Mouse (Mus musculus) myocyte (in vitro differentiated cells): ENCODE data around the gene Npy1r. TPM values are rescaled to one million over a fixed set of nuclear protein-coding genes. Genes with fewer than 3 reads are reported as not detected.

ENCODE experiments used
- H3K27me3 ChIP-seq: one replicate; pipeline ENCODE4 v1.6.1; 2011; ENCODE audit not compliant: control insufficient read depth, insufficient read depth, insufficient read length
- H3K36me3 ChIP-seq: one replicate; pipeline ENCODE4 v1.6.1; 2011; ENCODE audit not compliant: control insufficient read depth, insufficient read depth
- H3K4me2 ChIP-seq: one replicate; pipeline ENCODE4 v1.6.1; 2011; ENCODE audit warnings: low read depth, control low read depth
- H3K4me3 ChIP-seq: one replicate; pipeline ENCODE4 v1.5.1; 2011; ENCODE audit warnings: mild to moderate bottlenecking, control low read depth, moderate library complexity
- H3K79me2 ChIP-seq: one replicate; pipeline ENCODE4 v1.6.1; 2011; ENCODE audit not compliant: control insufficient read depth, insufficient read depth
- H3ac ChIP-seq: one replicate; pipeline ENCODE4 v1.6.1; 2011; ENCODE audit not compliant: control insufficient read depth, insufficient read length
- CEBPB ChIP-seq: IDR thresholded peaks from 2 replicates; pipeline ENCODE4 v1.6.1; 2011; ENCODE audit warnings: mild to moderate bottlenecking, moderate library complexity; ENCODE audit not compliant: poor library complexity, insufficient read depth, severe bottlenecking
- E2F4 ChIP-seq: IDR thresholded peaks from one replicate; pipeline ENCODE4 v1.6.1; 2011; ENCODE audit warnings: mild to moderate bottlenecking, control low read depth, moderate library complexity; ENCODE audit not compliant: insufficient read depth
- MAX ChIP-seq: IDR thresholded peaks from one replicate; pipeline ENCODE4 v1.6.1; 2011; ENCODE audit warnings: low read depth, mild to moderate bottlenecking, control low read depth
- MYOD1 ChIP-seq, 3 experiments: IDR thresholded peaks; one replicate each; pipeline ENCODE4 v1.6.1; 2011; ENCODE audit warnings: control low read depth in 2 of 3, low read depth in 2 of 3, mild to moderate bottlenecking in 2 of 3, moderate library complexity in 1 of 3; ENCODE audit not compliant: insufficient read length in 2 of 3, control insufficient read depth in 1 of 3
- MYOG ChIP-seq, 3 experiments: IDR thresholded peaks; one replicate each; pipeline ENCODE4 v1.6.1; 2011; ENCODE audit warnings: control low read depth in 2 of 3, low read depth in 2 of 3, mild to moderate bottlenecking in 2 of 3; ENCODE audit not compliant: insufficient read length in 2 of 3, control insufficient read depth in 1 of 3, insufficient read depth in 1 of 3
- POLR2A ChIP-seq: IDR thresholded peaks from one replicate; pipeline ENCODE4 v1.6.1; 2011; ENCODE audit warnings: low read depth, mild to moderate bottlenecking, control low read depth, moderate library complexity; ENCODE audit not compliant: insufficient read length
- POLR2AphosphoS2 ChIP-seq: IDR thresholded peaks from one replicate; pipeline ENCODE4 v1.6.1; 2011; ENCODE audit warnings: low read depth, control low read depth; ENCODE audit not compliant: insufficient read length
- REST ChIP-seq: IDR thresholded peaks from one replicate; pipeline ENCODE4 v1.6.1; 2011; ENCODE audit warnings: mild to moderate bottlenecking, control low read depth, moderate library complexity; ENCODE audit not compliant: insufficient read depth, insufficient read length
- SRF ChIP-seq: IDR thresholded peaks from one replicate; pipeline ENCODE4 v1.6.1; 2011; ENCODE audit warnings: low read depth; ENCODE audit not compliant: control insufficient read depth, insufficient read length
- TCF12 ChIP-seq: IDR thresholded peaks from one replicate; pipeline ENCODE4 v1.6.1; 2011; ENCODE audit warnings: mild to moderate bottlenecking, control low read depth; ENCODE audit not compliant: poor library complexity, insufficient read depth, severe bottlenecking
- TCF3 ChIP-seq: IDR thresholded peaks from one replicate; pipeline ENCODE4 v1.6.1; 2011; ENCODE audit warnings: low read depth, control low read depth; ENCODE audit not compliant: insufficient read length
- USF1 ChIP-seq: IDR thresholded peaks from one replicate; pipeline ENCODE4 v1.6.1; 2011; ENCODE audit warnings: low read depth, mild to moderate bottlenecking, control low read depth, moderate library complexity
- polyA plus RNA-seq: library from polyadenylated mRNA; unstranded; fragments of >200 nt; fragmentation: generic; extraction: Trizol; gene quantifications from one replicate; pipeline ENCODE4 v1.2.1, GENCODE M21; 2012; ENCODE audit warnings: missing spikeins

Gene Npy1r
- polyA plus RNA-seq, 1 experiment: not detected

DNA sequence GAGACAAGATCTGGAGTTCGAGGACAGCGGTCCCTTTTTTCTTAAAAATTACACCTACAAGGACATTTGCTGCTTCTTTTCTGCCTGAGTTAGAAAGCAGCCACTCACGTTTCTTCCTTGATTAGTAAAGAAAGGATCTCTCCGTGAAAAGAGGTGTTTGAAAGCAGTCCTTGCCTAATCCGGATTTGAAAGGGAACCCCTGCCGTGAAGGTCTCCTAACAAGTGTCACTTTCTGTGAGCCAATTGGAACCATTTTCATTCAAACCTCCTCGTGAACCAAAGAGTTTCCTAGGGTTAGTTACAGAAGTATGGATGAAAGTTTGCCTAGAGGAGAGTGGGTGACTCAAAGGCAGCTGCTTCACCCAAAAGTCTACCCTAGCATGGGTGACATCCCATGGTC, 32.5 kb downstream of the Npy1r start:
- Histone ChIP-seq H3K4me2 (no peak overlapping the region), H3ac (no peak overlapping the region), H3K4me3 (no peak overlapping the region), H3K36me3 (no peaks in the 10 kb centered on the region), H3K27me3 (no peaks in the 10 kb centered on the region), H3K79me2 (no peaks in the 10 kb centered on the region)
- TF ChIP-seq MAX: no peak
- TF ChIP-seq USF1: no peak
- no peak for TF ChIP-seq MYOG (IDR thresholded peaks at IDR 0.05; ENCODE audit: control insufficient read depth in 1 of 3, insufficient read depth in 1 of 3, insufficient read length in 2 of 3, low read depth in 2 of 3)
- TF ChIP-seq TCF3: no peak
- TF ChIP-seq TCF12: no peak
- TF ChIP-seq POLR2AphosphoS2: no peak
- no peak for TF ChIP-seq POLR2A
- TF ChIP-seq MYOD1 (IDR thresholded peaks at IDR 0.05; ENCODE audit: control insufficient read depth in 1 of 3, insufficient read length in 2 of 3, low read depth in 2 of 3): no peak
- TF ChIP-seq E2F4: no peak

DNA sequence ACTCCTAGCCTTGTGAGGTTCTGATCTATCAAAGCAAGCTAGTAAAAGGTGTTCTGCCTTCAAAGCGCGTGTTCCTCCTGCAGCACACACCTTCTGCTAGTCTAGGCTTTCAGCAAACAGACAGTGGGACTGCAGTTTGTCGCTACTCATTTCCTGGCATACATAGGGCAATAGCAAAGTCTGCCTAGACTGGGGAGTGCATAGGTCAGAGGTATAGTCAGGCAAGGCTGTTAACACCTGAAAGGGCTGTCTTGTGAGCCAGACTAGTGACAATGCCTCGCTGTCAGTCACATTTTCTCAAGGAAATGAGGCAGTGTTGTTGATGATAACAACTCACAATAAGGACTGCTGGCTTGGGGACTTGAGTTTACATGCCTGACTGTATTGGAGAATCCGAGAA, 35.0 kb downstream of the Npy1r start:
- Histone ChIP-seq H3K36me3 (no peaks in the 10 kb centered on the region), H3K79me2 (no peaks in the 10 kb centered on the region), H3K4me2 (no peak overlapping the region), H3K27me3 (no peaks in the 10 kb centered on the region), H3K4me3 (no peak overlapping the region), H3ac (no peak overlapping the region)
- TF ChIP-seq SRF: no peak

DNA sequence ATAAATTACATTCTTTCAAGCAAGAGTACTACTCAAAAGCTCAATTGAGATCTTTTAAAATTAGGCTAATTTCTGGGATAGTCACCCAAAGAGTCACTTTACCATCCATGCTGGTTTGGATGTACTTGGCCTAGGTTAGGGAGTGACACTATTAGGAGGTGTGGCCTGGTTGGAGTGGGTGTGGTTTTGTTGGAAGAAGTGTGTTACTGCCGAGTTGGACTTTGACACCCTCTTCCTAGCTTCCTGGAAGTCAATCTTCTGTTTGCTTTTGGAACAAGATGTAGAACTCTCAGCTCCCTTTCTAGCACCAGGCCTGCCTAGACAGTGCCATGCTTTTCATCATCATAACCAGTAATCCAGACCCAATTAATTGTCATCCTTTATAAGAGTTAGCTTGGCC, 45.4 kb downstream of the Npy1r start:
- H3K4me3 ChIP-seq: no peak overlapping the region
- no peaks in the 10 kb centered on the region for H3K27me3 ChIP-seq
- TF ChIP-seq REST: no peak
- TF ChIP-seq TCF3: no peak
- no peak for TF ChIP-seq CEBPB
- no peak for TF ChIP-seq POLR2AphosphoS2
- no peak for TF ChIP-seq SRF
- TF ChIP-seq MYOD1 (IDR thresholded peaks at IDR 0.05; ENCODE audit: control insufficient read depth in 1 of 3, insufficient read length in 2 of 3, low read depth in 2 of 3): no peak
- TF ChIP-seq POLR2A: no peak
- TF ChIP-seq USF1: no peak
- no peak for TF ChIP-seq TCF12
- TF ChIP-seq MAX: no peak
- TF ChIP-seq E2F4: no peak
- TF ChIP-seq MYOG (IDR thresholded peaks at IDR 0.05; ENCODE audit: control insufficient read depth in 1 of 3, insufficient read depth in 1 of 3, insufficient read length in 2 of 3, low read depth in 2 of 3): no peak
- no peaks in the 10 kb centered on the region for H3K36me3 ChIP-seq
- H3K4me2 ChIP-seq: no peak overlapping the region
- H3K79me2 ChIP-seq: no peaks in the 10 kb centered on the region
- no peak overlapping the region for H3ac ChIP-seq

DNA sequence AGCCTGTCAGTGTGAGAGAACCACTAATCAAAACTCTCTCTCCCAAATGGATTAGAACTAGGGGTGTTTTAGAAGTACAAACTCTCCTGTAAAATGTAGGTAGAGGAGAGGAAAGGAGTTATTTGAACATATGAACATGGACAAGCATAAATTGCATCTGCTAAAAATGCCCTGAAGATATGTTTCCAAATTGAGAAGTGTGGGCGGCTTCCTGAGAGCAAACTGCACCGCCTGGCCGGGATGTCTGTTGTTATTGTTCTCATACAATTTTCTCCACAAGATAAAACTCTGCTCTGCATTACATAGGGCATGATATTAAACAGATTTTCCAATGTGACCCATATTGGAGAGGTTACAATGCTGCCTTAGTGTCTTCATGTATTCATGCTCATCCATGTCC, 48.6 kb downstream of the Npy1r start:
- H3K36me3 ChIP-seq: no peaks in the 10 kb centered on the region
- no peaks in the 10 kb centered on the region for H3K79me2 ChIP-seq
- no peak overlapping the region for H3K4me3 ChIP-seq
- no peak overlapping the region for H3K4me2 ChIP-seq
- H3K27me3 ChIP-seq: no peaks in the 10 kb centered on the region
- no peak for TF ChIP-seq E2F4
- no peak overlapping the region for H3ac ChIP-seq

DNA sequence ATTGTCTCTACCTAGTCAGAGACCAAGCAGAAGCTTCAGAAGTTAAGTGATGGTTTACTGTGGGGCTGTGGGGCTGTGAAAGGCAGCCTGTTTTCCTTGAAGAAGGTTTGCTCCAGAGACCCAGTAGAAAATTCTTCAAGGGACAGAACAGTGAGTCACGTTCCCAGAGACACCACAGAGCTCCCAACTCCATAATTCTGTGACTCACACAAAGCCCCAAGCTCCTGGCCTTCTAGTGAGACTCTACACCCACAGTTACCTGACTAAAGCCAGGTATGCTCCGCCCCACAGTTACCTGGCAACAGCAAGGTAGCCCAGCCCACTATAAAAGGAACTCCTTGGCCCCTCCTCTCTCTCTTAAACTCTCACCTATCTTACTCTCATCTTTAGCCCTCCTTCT, 54.6 kb downstream of the Npy1r start:
- no peak for TF ChIP-seq REST
- TF ChIP-seq POLR2A: no peak
- no peak for TF ChIP-seq USF1
- Histone ChIP-seq H3K36me3 (no peaks in the 10 kb centered on the region), H3K4me2 (no peak overlapping the region), H3ac (no peak overlapping the region), H3K27me3 (no peaks in the 10 kb centered on the region), H3K79me2 (no peaks in the 10 kb centered on the region), H3K4me3 (no peak overlapping the region)

DNA sequence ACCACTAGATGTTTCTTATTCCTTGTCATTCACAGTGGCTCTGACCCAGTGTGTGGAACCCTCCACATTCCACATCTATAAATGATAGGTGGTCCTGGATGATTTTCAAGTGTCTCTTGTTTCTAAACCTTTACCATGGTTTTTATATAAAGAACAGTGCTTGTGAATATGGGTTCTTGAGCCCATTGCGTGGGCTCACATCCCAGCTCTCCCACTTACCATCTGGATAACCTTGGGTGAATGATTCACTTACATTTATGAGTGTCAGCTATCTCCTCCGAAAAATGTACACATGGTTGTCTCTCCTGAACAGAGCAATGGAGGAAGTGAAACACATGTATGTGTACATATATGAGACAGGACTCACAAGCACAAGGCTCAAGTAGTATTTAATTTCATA, 59.2 kb downstream of the Npy1r start:
- no peak for TF ChIP-seq POLR2A
- no peak for TF ChIP-seq POLR2AphosphoS2
- TF ChIP-seq TCF3: no peak
- no peak for TF ChIP-seq CEBPB
- no peak for TF ChIP-seq MYOG (IDR thresholded peaks at IDR 0.05; ENCODE audit: control insufficient read depth in 1 of 3, insufficient read depth in 1 of 3, insufficient read length in 2 of 3, low read depth in 2 of 3)
- no peak for TF ChIP-seq MAX
- TF ChIP-seq MYOD1 (IDR thresholded peaks at IDR 0.05; ENCODE audit: control insufficient read depth in 1 of 3, insufficient read length in 2 of 3, low read depth in 2 of 3): no peak
- no peak for TF ChIP-seq REST
- TF ChIP-seq E2F4: no peak
- TF ChIP-seq TCF12: no peak
- TF ChIP-seq USF1: no peak
- TF ChIP-seq SRF: no peak
- Histone ChIP-seq H3K79me2 (no peaks in the 10 kb centered on the region), H3K36me3 (no peaks in the 10 kb centered on the region), H3K27me3 (no peaks in the 10 kb centered on the region), H3K4me2 (no peak overlapping the region), H3ac (no peak overlapping the region), H3K4me3 (no peak overlapping the region)

Other genes with a start within 250 kb of the Npy1r start
- 3.7 TPM for gene Tma16, start 210.7 kb upstream of the Npy1r start, polyA plus RNA-seq
- not detected for gene Tktl2, start 185.4 kb upstream of the Npy1r start, polyA plus RNA-seq
- gene Npy5r, start 9.1 kb upstream of the Npy1r start, polyA plus RNA-seq: not detected
- 5.6 TPM for gene Naf1, start 163.0 kb downstream of the Npy1r start, polyA plus RNA-seq